Mouse (Mus musculus) heart, embryonic 10.5 days (tissue): Measurements from ENCODE around the gene C1qtnf3. TPM values are rescaled to one million over a fixed set of nuclear protein-coding genes. Genes with fewer than 3 reads are reported as not detected.

Experiments
- DNase-seq: peaks from one replicate; pipeline ENCODE4 v3.0.0-alpha.2; 2017; ENCODE audit warnings: low spot score
- H3K27ac ChIP-seq: fragments of 300-500 bp; sonication (generic); 2 replicates; pipeline ENCODE4 v1.5.1; 2016; ENCODE audit warnings: mild to moderate bottlenecking
- H3K27me3 ChIP-seq: fragments of 300-500 bp; sonication (generic); 2 replicates; pipeline ENCODE4 v1.6.1; 2016; ENCODE audit warnings: mild to moderate bottlenecking; ENCODE audit not compliant: poor library complexity, insufficient read depth, severe bottlenecking
- H3K36me3 ChIP-seq: fragments of 300-500 bp; sonication (generic); 2 replicates; pipeline ENCODE4 v1.6.1; 2016; ENCODE audit warnings: mild to moderate bottlenecking, moderate library complexity
- H3K4me1 ChIP-seq: fragments of 300-500 bp; sonication (generic); 2 replicates; pipeline ENCODE4 v1.6.1; 2016; ENCODE audit warnings: mild to moderate bottlenecking
- H3K4me3 ChIP-seq: fragments of 300-500 bp; sonication (generic); 2 replicates; pipeline ENCODE4 v1.5.1; 2016; ENCODE audit warnings: mild to moderate bottlenecking, moderate library complexity
- H3K9me3 ChIP-seq: fragments of 300-500 bp; sonication (generic); 2 replicates; pipeline ENCODE4 v1.6.1; 2016; ENCODE audit warnings: mild to moderate bottlenecking, moderate library complexity
- WGBS: fragments of 180-500 bp; shearing (Covaris S2); methylation state at CpG from one replicate; pipeline ENCODE4 v1.1.7; 2016; 5-methylcytosine and 5-hydroxymethylcytosine counted together
- polyA plus RNA-seq: library from polyadenylated mRNA; unstranded; fragments of >200 nt; fragmentation: Nextera tagmentation; extraction: Ambion mirVana; gene quantifications from 2 replicates; pipeline ENCODE4 v1.2.1, GENCODE M21; 2016

The C1qtnf3 gene
- polyA plus RNA-seq, 1 experiment from 2014 or later: 0.77 TPM

DNA sequence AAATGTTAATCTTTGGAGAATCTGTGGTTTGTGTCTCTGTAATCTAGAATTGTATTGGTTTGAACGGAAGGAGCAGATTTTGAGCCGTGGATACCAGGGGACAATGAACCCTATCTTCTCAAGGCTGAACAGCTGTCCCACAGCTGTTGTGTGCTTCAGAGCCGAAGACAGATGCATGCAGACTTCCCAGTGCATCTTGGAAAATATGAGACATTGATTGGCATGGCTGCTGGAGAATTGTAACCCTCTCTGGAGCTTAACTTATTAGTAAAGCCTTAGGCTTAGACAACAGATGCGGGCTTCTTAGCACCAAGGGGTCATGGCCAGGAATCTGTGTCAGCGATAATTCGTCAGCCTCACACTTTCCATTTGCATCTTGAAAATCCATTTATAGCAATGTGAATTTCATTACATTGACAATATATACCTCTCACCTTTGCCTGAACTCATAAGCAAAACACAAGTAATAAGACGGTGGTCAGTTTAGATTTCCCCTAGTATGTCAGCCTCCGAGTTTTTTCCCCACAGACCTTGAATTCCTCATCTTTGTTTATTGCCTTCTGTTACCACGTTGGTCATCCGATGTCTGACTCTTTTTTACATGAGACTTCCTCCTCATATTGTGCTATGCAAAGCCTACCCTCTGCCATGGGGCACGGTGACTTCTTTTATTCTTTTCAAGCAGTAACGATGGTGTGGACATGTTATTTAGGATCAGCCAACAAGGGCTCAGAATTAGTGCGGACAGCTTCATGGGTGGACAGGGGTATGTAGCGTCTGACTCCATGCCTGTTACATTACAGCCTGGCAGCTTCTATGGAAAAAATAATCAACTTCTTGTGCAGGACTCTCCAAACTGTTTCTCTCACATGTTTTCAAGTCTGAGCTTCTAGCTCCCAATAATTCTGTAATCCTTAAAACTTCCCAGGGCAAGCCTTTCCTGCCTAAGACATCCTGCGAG, 11.7 kb upstream of the C1qtnf3 start:
- DNase-seq: no peak
- no peaks in the 10 kb centered on the region for H3K36me3 ChIP-seq
- H3K27ac ChIP-seq: no peak overlapping the region
- H3K4me3 ChIP-seq: no peak overlapping the region
- H3K9me3 ChIP-seq: no peaks in the 10 kb centered on the region
- no peaks in the 10 kb centered on the region for H3K27me3 ChIP-seq
- WGBS: 79% methylated on average over 15 of the region's 15 CpGs
- H3K4me1 ChIP-seq: no peaks in the 10 kb centered on the region

DNA sequence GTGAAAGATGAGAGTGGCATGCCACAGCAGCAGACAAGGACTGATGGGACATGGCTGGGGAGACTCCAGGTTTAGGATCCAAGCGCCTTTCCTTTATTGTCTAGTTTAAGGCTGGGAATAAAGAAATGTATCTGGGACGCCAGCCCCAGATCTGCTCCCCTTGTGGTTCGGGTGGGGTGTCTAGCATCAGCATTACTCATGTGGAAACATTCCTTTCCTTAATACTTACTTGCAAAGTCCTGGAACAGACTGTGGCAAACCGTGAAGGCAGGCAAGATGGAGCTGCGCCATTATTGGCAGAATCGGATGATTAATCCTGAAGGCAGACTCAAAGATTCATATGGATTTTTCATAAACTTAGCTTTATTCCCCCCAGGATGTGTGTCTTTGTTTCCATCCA, 10.2 kb upstream of the C1qtnf3 start:
- DNase-seq: no peak
- Histone ChIP-seq H3K27ac (no peak overlapping the region), H3K4me1 (no peaks in the 10 kb centered on the region), H3K9me3 (no peaks in the 10 kb centered on the region), H3K27me3 (no peaks in the 10 kb centered on the region), H3K36me3 (no peaks in the 10 kb centered on the region), H3K4me3 (no peak overlapping the region)
- WGBS: 83% methylated on average over 6 of the region's 6 CpGs

DNA sequence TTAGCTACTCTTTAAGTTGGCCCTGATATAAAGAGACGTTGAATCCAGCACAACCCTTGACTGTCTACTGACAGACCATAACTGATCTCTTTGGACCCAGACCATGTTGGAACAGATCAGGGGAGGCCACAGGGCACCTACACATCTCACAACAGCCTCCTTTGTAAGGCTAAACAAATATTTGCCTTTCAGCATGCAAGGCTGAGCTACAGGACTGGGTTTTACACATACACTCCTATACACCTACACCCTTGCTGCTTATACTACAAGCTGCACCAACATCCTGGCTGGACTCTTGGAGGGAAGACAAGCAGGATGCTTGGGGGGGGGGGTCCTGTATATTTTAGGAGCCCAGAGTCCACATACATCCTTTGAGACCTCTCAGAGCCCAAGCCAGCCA, 4.3 kb upstream of the C1qtnf3 start:
- no peak overlapping the region for H3K4me3 ChIP-seq
- no peak overlapping the region for H3K27ac ChIP-seq
- H3K4me1 ChIP-seq: no peaks in the 10 kb centered on the region
- DNase-seq: no peak
- no peaks in the 10 kb centered on the region for H3K36me3 ChIP-seq
- no peaks in the 10 kb centered on the region for H3K27me3 ChIP-seq
- 85% methylated on average over 1 of the region's 1 CpGs for WGBS
- H3K9me3 ChIP-seq: no peaks in the 10 kb centered on the region

DNA sequence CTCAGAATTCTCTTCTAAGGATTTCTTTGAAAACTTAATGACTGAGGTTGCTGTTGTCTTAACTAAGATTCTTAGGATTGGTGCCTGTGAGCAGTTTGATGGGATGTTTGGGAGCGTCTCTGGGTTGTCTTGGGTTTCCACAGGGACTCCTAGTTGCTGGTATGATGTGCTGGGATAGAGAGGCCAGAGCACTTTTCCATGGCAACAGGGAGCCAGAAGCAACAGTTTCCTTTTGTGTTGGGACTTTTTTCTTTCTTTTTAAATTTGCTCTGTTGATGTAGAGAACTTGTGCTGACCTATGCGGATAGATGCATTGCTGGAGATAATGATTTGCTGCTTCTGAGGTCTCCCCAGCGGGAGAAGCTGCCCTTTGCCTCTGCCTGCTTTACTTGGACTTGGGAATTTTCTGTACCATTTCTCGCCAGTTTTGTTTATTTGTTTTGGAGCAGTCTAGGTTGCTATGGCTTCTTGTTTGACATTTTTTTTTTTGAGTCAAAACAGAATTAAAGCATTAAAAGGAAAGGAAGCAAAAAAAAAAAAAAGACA, 701 bp downstream of the C1qtnf3 start:
- H3K36me3 ChIP-seq: no peaks in the 10 kb centered on the region
- no peaks in the 10 kb centered on the region for H3K9me3 ChIP-seq
- no peak overlapping the region for H3K4me3 ChIP-seq
- DNase-seq: no peak
- no peak overlapping the region for H3K27ac ChIP-seq
- H3K4me1 ChIP-seq: no peaks in the 10 kb centered on the region
- WGBS: 65% methylated on average over 4 of the region's 4 CpGs
- no peaks in the 10 kb centered on the region for H3K27me3 ChIP-seq

DNA sequence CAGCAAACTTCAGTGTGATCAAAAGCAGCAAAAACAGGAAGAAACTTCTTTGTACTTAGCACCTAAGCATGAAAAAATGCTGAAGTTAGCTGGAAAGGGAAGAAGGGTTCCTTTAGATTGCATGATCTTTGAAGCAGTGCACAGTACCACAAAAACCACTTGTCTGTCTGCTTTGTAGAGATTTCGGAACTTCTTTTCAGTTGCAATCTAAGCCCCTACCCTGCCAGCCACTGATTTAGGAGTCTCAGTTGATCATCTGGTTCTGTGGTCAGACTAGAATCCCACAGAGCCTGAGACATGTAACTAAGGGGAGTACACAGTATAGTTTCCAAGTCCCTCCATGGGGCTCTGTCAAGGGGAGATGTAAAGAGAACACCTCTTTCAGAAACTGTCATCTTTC, 1.3 kb downstream of the C1qtnf3 start:
- H3K27ac ChIP-seq: no peak overlapping the region
- no peak for DNase-seq
- H3K9me3 ChIP-seq: no peaks in the 10 kb centered on the region
- H3K4me1 ChIP-seq: no peaks in the 10 kb centered on the region
- WGBS: 87% methylated on average over 1 of the region's 1 CpGs
- no peaks in the 10 kb centered on the region for H3K36me3 ChIP-seq
- no peak overlapping the region for H3K4me3 ChIP-seq
- H3K27me3 ChIP-seq: no peaks in the 10 kb centered on the region

DNA sequence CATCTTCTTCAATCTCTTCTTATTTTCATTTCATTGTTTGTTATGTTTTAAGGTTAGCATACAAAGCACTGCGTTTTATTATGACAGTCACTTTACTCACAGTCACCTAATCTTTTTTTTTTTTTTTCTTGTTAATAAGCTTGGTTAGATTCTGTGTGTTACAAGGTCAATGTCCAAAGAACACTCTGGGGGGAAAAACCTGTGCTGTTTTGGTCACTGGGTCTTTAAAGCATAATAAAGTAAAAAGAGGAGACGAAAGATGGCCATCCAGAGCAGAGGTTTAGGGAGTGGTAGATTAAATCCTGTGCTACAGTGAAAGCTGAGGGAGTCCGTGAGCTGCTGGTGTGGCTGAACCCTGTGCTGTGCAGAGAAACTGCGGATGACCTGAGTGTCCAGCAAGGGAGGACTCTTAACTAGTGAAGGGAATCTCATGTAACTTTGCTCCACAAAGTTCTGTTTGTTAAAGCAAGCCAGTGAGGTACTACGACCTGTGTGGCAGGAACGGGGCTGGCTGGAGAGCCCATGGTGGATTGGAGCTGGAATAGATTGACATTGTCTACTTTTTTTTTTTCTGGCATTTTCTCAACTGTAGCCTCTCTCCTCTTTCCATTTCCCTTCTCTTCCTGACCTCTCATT, 2.4 kb downstream of the C1qtnf3 start:
- WGBS: 82% methylated on average over 6 of the region's 6 CpGs
- no peaks in the 10 kb centered on the region for H3K27me3 ChIP-seq
- DNase-seq: no peak
- H3K27ac ChIP-seq: no peak overlapping the region
- no peaks in the 10 kb centered on the region for H3K4me1 ChIP-seq
- H3K36me3 ChIP-seq: no peaks in the 10 kb centered on the region
- no peak overlapping the region for H3K4me3 ChIP-seq
- H3K9me3 ChIP-seq: no peaks in the 10 kb centered on the region

DNA sequence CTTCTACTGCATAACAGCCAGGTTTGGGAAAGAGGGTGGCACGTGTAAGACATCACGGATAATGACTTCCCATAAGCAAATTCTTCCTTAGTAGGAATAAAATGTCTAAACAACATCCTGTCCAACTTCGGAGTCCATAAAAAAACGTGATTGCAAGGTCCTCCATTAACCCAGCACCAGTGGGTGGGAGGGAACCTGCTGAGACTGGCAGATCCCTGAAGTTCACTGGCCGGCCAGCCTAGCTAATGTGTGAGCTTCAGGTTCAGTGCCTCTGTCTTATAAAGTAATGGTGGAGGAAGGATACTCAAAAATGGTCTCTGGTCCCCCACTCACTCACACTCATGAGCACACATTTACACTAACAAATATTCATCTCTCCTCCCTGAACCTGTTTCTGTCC, 3.0 kb downstream of the C1qtnf3 start:
- Histone ChIP-seq H3K4me3 (no peak overlapping the region), H3K27ac (no peak overlapping the region), H3K9me3 (no peaks in the 10 kb centered on the region), H3K4me1 (no peaks in the 10 kb centered on the region), H3K27me3 (no peaks in the 10 kb centered on the region), H3K36me3 (no peaks in the 10 kb centered on the region)
- no peak for DNase-seq
- WGBS: 73% methylated on average over 5 of the region's 5 CpGs

DNA sequence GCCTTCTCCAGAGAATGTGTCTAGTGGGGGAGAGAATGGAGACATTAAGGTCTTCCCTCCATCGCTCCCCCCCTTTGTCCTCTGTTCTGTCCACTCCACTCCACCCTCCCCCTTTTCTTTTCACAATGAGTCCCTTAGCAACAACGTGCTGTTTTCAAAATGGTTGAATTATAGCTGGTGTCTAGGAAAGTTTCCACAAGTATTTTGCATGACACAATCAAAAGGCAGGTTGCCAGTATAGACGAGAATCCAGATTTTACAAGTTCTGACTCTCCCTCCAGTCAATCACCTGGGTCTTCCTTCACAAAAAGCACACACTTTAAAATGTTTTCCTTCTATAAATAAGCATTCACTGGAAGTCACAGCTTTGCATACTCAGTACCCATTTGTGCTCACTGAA, 4.6 kb downstream of the C1qtnf3 start:
- no peak for DNase-seq
- no peaks in the 10 kb centered on the region for H3K36me3 ChIP-seq
- no peak overlapping the region for H3K4me3 ChIP-seq
- no peaks in the 10 kb centered on the region for H3K9me3 ChIP-seq
- H3K27me3 ChIP-seq: no peaks in the 10 kb centered on the region
- H3K27ac ChIP-seq: no peak overlapping the region
- no peaks in the 10 kb centered on the region for H3K4me1 ChIP-seq
- 67% methylated on average over 3 of the region's 3 CpGs for WGBS

DNA sequence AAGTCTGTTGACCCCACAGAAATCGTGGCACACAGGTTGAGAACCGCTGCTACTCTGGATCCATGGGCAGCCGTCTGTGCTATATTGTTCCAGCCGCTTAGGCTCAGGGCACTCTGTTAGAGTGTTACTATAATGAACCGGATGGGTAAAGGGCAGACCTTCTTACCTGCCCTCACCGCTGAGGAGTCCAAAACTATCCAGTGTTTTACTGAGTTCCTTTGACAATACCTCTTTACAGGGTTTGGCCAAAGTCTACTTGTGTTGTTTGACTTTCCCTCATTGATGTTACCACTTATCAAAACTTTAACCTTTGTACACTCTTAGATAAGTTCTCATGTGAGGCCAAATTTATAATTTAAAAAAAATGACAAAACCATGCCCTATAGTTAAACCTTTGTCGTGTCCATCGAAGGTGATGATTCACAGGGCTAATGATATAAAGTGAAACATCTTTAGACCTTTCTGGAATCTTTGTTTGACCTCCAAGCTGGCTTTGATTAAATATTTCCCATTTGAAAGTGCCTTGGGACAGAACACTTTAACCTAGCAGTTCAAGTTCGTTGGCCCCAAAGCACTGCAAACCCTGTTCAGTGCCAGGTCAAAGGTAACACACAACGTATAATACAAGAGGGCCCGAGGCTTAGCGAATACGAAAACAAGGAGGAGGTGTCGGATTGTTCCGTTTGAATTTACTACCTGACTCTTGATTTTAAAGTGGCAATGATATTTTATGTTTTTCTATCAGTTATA, 7.3 kb downstream of the C1qtnf3 start:
- WGBS: 87% methylated on average over 15 of the region's 15 CpGs
- Histone ChIP-seq H3K4me1 (no peaks in the 10 kb centered on the region), H3K27ac (no peak overlapping the region), H3K9me3 (no peaks in the 10 kb centered on the region), H3K36me3 (no peaks in the 10 kb centered on the region), H3K4me3 (no peak overlapping the region), H3K27me3 (no peaks in the 10 kb centered on the region)
- DNase-seq: no peak

DNA sequence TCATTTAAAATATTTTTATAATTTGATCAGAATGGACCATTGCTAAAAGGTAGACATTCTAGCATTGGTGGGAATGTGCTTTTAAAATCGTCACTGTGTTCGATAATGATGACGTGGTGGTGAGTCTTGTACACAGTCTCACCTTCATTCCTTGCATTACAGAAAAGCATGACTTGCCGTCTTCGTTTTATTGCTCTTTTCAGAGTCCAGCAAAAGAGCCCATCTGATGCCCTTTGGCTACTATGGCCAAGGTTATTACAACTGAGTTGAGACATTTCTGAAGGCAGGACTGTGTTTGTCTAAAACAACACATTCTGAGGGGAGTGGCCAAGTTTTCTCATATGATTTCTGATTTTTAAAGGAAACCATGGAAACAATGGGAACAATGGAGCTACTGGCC, 8.1 kb downstream of the C1qtnf3 start:
- Histone ChIP-seq H3K36me3 (no peaks in the 10 kb centered on the region), H3K9me3 (no peaks in the 10 kb centered on the region), H3K27ac (no peak overlapping the region), H3K27me3 (no peaks in the 10 kb centered on the region), H3K4me3 (no peak overlapping the region), H3K4me1 (no peaks in the 10 kb centered on the region)
- WGBS: 86% methylated on average over 5 of the region's 5 CpGs
- DNase-seq: no peak

DNA sequence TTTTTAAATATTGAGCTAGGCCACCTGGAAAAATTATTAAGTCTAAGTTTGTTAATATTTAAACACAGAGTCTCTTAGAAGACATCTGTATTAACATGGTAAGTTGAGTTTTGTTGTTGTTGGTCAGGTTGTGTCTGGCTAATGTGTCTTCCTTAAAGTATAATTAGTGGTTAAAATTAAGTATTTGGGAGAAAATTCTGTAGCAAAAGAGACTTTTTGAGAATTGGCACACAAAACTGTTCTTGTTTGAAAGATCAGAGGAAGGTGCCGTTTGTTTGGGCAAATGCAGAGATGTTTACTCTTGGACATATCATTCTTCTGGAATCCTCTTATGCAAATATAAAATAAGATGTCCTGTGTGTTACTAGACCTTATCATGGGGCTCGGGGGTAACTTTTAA, 10.5 kb downstream of the C1qtnf3 start:
- H3K36me3 ChIP-seq: no peaks in the 10 kb centered on the region
- WGBS: 78% methylated on average over 2 of the region's 2 CpGs
- no peak overlapping the region for H3K27ac ChIP-seq
- no peaks in the 10 kb centered on the region for H3K4me1 ChIP-seq
- no peaks in the 10 kb centered on the region for H3K27me3 ChIP-seq
- no peak overlapping the region for H3K4me3 ChIP-seq
- DNase-seq: no peak
- no peaks in the 10 kb centered on the region for H3K9me3 ChIP-seq

DNA sequence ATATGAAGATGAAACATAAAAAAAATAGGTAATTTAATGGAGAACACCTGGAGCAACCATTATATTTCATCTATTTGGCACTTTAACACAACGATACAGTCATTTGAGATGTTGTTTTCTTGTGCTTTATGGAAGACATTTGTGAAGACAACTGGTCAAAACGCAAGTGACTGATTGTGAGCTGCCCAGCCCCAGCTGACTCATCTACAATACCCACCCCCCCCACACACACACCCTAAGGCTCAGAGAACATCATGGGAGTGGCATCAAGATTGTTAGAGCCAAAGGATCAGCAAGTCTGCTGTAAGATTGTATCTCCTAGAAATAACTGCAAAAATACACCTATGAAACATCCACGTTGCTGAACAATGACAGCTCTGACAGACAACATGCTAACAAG, 17.3 kb downstream of the C1qtnf3 start:
- Histone ChIP-seq H3K36me3 (no peaks in the 10 kb centered on the region), H3K4me1 (no peaks in the 10 kb centered on the region), H3K4me3 (no peak overlapping the region), H3K9me3 (no peaks in the 10 kb centered on the region), H3K27ac (no peak overlapping the region), H3K27me3 (no peaks in the 10 kb centered on the region)
- 73% methylated on average over 3 of the region's 3 CpGs for WGBS
- no peak for DNase-seq

DNA sequence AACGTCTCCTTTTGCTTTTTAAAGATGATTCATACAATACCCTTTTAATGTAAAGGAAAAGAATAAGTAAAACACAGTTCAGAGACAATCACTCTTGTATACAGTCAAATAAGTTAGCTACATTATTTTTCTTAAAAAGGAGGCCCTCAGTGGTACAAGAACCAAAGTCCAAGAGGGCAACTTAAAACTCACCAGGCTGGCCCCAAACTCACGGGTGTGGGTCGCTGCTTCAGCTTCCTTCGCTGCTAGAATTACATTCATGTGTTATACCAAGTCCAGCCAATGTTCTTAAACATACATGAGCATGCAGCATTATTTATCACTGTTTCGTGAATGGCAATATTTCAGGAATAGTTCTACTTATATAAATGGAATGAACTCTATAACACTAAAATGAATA, 18.6 kb downstream of the C1qtnf3 start:
- Histone ChIP-seq H3K4me1 (no peaks in the 10 kb centered on the region), H3K4me3 (no peak overlapping the region), H3K27ac (no peak overlapping the region), H3K27me3 (no peaks in the 10 kb centered on the region), H3K36me3 (no peaks in the 10 kb centered on the region), H3K9me3 (no peaks in the 10 kb centered on the region)
- no peak for DNase-seq
- WGBS: 86% methylated on average over 5 of the region's 5 CpGs
